Mouse (Mus musculus): ENCODE data around the gene Slc1a3. TPM values are rescaled to one million over a fixed set of nuclear protein-coding genes. Genes with fewer than 3 reads are reported as not detected.

Gene Slc1a3
- polyA plus RNA-seq, 1 experiment = 32.5 TPM

Other genes with a start within 250 kb of the Slc1a3 start
- gene Gm2310, start 190.8 kb downstream of the Slc1a3 start, polyA plus RNA-seq (2012; ENCODE audit: insufficient read depth, insufficient read length, missing spikeins) = not detected in 2 replicates

Measured in brown adipose tissue, adult 24 weeks (tissue).